Mouse (Mus musculus) left cerebral cortex, adult 9 months (tissue): ENCODE data around the gene Phf2.
"Not testable (repeated sequence)": the region's sequence is repeated elsewhere in the genome, so short reads cannot be mapped to it uniquely, and the experiment has no call there.

Experiments used
- DNase-seq, 2 experiments: peaks; one replicate each; pipeline ENCODE4 v3.0.0; 2022; ENCODE audit warnings: low spot score in 2 of 2

Gene Phf2

DNA sequence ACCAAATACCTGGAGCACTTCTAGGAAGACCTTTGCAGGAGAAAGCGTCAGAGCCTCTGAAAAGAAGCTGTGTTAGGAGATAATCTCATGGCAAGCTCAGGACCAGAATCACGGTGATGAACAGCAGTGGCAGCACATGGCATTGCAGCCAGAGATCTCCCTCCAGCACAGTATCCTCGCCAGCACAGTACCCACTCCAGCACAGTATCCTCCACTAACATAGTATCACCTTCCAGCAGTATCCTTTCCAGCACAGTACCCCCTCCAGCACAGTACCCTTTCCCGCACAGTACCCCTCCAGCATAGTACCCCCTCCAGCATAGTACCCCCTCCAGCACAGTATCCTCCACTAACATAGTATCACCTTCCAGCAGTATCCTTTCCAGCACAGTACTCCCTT lies 61.3 kb downstream of the Phf2 start:
- DNase-seq: not testable (repeated sequence)

DNA sequence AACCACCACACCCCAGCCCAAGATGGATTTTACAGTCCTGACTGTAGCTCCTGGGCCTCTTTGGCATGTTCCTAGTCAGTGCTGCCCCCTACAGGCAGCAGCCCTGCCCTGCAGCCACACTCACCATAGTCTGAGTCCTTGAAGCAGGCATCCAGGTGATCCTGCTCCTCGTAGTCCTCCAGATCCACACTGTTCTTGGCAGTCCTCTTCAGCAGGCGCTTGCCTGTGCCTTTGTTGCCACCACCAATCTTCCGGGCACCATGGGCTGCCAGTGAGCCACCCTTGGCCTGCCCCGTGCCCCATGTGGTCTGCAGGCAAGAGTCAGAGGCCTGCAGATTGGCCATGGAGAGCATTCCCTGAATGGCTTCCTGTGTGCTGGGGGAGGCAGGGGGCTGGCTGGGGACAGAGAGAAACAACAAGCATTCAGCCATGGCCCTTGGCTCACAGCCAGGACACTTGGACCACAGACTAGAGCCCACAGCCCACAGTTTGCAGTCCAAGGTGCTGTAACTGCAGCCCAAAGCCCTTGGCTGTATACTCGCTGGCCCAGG lies 63.4 kb downstream of the Phf2 start:
- peak in 1 of 2 experiments; percentile 72 for DNase-seq

DNA sequence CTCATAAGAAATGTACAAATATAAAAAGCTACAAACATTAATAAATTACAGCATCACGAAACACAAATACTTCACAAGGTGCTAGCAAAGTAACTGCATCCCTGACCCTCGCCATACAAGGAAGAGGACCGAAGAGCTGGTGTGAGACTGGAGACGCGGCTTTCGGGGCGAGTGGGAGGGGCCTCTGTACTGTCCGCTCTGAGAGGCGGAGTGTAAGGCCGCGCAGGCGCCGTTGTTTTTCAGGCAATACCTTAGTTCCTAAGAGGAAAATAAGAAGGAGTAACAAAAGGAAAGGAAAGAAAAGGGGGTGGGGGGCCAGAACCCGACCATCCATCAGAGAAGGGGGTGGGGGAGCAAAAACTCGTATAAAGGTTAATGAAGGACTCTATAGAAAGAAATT lies 68.7 kb downstream of the Phf2 start:
- no peak for DNase-seq

DNA sequence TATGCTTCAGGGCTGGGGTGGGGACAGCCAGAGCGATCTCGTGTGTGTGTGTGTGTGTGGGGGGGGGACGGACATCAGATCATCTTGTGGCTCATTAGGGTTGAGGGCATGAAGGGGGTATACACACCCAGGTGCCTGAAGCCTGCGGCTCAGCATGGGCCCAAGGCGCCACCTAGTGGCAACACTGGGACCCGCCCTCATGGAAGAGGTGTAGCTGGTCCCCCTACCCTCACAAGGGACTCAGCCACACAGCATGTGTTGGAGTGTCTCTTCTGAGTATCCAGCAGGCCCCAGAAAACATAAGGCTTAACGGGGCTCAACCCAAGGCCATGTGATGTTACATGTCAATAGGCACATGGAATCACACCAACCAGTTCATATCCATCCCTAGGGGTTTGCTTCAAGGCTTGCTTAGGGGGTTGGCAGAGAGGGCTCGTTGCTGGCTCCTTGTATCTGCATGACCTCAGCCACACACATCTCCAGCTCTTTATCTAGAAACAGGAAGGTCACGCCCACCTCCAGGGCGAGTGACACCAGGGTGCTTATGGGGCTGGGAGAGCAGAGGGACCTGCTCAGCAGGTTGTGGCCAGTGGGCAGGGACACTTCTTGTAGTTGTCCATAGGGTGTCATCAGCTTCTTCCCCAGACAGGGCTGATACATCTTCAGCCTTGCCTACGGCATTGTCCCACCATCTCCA lies 69.9 kb downstream of the Phf2 start:
- DNase-seq: peak in 1 of 2 experiments; percentile 59

DNA sequence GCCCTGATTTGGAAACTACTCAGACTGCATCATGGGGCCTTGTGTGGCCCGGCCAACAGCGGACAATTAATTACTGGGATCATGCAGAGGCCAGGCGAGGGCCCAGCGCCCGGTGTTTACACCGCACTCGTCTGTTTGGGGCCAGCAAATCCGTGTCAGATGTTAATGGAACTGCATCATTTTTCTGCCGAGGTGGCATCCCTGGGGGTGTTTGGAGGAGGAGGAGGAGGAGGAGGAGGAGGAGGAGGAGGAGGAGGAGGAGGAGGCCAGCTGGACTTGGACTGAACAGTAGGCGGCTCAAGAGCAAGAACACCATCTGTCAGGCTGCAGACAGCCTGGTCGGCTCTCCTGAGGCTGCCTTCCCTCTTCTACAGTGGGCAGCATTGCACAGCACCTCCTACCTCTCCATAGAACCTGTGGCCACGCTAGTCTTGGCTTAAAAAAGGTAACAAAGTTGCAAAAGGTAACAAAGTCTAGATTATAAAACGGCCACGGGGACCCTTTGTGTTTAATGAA lies 72.6 kb downstream of the Phf2 start:
- no peak for DNase-seq

DNA sequence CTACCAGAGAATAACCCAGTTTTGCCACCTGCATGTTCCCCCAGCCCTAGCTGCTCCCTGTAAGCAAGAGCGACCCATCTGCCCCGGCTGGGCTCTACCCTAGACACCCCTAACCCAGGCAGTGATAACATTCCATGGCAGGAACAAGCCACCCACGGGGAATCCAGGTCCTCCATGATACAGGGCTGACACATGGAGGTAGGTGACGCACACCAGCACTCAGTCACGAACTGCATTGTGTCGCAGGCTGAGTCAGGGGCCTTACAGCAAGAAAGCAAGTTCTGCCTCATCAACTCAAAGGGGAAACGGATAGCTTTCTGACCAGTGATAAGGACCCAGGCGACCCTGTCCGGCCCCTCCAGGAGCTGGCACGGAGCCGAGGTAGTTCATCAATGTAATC lies 74.0 kb downstream of the Phf2 start:
- DNase-seq: no peak

DNA sequence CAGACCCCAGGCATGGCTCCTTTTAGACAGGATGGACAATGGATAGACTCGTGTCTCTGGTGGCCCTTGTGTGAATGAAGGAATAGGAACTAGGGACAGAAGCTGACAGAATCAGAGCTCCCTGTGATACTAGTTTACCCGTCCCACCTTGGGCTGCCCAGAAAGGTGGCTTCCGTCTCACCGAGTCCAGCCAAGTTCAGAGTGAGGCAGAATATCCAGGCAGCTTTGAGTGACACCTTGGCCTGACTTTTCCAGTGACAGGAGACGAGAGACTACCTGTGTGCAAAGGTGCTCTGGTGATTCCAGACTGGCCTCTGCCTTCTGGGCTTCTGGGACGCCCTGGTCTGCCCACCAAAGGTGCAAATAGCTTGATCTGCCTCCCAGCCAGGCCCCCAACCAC lies 75.2 kb downstream of the Phf2 start:
- DNase-seq: no peak

DNA sequence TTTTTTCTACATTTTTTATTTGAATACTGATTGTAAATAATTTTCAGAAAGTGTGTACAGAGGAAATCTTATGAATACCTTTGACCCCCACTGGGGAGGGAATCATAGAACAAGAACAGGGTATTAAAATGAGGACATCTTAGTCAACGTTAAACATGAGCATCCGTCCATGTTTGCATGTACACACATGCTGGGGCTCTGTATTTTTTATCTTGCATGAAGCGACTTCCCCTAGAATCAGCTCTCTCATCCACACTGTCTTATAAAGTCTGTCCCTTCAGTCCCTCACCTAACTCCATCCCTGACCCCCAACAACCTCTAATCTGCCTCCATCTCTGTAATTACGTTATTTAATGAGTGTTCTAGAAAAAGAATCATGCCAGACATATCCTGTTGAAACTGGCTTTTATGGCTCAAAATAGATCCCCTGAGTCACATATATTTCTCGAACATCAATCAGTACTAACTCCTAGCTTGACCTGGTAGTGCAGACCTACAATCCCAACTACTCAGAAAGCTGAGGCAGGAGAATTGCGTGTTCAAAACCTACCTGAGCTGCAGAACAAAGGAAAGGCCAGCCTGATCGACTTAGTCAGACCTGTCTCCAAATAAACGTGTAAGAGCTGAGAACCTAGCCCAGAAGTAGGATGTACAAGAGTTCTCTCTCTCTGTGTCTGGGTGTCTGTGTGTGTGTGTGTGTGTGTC lies 86.2 kb downstream of the Phf2 start:
- DNase-seq: no peak

DNA sequence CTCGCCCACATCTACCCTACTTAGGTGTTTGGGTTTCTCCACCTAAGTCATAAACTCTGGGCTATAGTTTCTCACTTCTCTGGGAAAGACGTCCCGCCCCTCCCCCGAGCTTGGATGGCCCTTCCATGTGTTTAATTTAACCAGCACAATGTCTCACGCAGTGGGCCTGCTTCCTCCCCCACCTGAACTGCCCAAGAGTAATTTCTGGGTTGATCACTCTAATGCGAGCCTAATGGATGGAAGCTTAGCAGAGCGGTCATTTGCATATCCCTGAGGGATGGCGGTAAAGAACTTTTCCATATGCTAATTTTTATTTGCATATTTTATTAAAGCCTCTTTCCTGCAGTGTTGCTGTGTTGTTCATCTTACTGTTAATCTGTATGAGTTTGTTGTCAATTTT lies 86.8 kb downstream of the Phf2 start:
- no peak for DNase-seq

DNA sequence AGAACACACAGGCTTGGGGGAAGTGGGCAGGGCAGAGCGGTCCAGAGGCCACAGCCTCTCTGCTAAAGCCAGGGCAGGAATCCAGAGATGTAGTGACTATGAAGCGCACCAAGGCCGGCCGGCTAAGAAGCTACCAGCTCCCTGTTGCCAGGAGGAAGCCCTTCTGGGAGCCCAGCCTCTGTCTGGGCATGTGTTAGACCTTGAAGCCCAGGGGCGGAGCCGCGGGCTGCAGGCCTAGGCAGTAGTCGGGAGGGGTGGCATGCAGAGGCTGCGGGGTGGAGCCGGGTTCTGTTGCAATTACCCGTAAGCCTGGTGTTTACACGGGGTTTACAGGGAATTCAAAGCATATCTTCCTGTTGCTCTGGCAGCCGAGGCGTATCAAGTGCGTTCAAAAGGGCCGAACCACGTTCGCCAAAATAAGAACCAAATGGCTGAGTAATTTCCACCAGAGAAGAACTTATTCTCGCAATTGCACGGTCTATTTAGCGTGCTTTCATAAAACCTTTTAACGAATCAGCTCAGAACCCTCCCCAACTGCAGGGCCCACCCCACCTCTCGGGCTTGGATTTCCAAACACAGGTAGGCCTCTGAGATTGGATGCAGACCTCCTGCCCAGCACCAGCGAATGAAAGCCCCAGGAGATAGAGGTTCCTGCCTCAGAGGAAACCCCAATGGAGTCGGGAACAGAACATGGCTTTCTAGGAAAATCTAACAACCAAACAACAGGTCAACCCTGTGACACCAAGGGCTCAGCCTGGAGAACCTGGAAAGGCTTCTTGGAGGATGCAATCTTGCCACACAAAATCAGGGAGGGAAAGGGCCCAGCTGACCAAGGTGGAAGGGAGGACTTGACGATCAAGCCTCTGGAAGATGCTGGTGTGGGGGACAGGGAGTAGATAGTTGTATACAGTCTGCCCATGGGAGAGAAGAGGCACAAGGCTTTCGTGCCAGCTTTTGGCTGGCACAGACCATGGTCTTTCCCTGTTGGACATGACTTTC lies 87.9 kb downstream of the Phf2 start:
- no peak for DNase-seq

DNA sequence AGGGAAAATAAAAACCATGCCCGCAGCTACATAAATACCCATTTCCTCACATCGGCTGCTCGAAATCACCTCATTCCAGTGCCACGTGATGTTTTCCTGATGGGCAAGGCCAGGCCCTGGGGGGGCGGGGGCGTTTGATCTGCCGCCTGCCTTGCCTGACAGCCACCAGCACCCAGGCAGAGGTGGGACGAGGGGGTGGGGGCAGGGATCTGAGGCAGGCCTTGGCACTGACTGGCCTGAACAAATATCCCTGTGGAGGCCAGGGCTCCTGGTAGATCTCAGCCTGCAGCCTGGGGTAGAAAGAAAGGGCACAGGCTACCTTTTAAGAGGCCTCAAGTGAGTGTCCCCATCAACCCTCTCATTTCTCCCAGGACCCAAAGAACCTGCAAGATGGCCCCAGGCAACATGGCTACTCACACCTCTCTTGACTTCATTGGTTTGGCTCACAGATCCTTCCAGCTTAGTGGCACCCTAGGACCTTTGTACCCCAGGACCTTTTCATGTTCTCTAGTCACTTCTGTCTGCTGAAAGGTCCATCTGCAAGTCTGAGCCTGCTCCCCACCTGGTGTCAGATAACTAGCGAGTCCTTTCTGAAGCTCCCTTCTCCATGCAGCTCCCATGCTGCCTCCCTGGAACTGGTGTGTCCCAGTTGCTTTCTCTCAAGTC lies 90.4 kb downstream of the Phf2 start:
- DNase-seq: no peak

DNA sequence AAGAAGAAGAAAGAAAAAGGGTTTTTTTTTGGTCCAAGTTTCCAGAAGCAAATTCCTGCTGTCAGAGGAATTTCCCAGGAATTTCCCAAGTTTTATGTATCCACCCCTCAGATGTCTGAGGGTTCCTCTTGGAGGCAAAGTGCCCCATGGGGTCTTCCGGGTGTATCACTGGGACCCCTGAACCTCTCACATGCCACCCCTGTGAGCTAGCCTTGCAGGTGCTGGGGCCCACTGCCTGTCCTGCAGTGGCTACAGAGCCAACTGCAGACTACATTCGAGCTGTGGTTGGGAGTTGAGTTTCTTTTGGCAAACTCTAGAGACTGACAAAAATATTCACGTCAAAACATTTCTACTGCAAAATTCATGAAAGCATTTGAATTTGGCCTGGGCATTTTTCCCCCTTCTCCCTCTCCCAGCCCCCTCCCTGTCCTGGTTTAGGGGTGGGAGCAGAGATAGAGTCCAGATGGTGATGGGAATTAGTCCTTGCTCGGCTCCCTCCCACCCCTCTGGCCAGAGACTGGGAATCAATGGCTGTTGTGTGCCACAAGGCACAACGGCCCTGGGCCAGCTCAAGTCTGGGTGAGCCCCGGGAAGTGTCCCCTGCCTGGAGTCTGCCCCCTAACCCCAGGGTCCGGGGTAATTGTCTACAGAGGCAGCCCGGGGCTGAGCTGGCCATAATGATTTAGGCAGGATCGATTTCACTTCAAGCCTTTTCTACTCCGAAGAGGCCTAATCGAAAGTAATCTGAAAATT lies 91.2 kb downstream of the Phf2 start:
- DNase-seq: no peak

DNA sequence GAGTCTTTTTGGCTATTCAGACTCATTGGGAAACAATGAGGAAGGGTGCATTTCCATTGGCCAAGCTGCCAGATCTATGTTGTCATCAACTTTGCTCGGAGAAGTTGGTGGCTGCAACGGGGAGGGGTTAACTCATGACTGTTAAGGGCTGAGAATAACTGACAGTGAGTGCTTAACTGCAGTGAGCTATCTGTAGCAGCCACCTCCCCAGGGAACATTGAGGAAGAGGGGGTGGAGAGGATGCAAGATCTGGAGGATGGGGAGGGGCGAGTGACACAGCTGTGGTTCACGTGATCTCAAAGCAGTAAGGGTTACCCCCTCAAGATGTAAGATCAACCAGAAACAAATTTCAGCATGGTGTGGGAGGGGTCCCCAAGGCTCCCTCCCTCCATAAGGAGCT lies 92.8 kb downstream of the Phf2 start:
- no peak for DNase-seq

DNA sequence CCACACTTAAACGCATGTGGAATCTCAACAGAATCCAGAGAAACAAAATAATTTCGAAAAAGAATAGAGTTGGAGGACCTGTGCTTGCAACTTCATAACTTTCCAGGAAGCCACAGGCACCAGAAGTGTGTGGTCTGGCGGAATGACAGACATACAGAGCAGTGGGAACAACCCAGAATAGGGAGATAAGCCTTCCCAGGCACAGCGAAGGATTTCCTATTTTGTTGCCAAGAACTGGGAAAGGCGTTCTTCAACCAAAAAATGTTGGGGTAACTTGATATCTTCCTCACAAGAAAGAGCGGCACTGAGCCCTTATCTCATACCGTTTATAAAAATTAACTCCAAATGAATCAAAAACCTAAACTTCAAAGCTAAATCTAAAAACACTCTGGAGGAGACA lies 96.4 kb downstream of the Phf2 start:
- DNase-seq: no peak

DNA sequence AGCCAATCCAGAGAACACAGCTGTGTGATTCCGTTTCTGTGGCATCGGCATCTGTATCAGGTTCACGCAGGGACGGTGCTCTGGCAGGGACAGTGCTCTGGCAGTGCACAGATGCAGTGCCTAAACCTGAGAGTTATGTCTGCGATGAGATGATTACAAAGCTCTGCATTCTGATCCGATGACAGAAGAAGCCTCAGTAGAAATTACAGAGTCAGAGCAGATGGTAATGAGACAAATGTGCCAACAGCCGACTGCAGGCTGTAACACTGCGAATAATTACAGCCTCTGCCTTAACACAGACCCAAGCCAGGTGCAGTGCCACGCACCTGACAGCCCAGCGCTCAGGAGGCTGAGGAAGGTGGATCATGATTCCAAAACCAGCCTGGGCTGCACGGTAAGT lies 102.8 kb downstream of the Phf2 start:
- peak; percentile 3 to 6 for DNase-seq

DNA sequence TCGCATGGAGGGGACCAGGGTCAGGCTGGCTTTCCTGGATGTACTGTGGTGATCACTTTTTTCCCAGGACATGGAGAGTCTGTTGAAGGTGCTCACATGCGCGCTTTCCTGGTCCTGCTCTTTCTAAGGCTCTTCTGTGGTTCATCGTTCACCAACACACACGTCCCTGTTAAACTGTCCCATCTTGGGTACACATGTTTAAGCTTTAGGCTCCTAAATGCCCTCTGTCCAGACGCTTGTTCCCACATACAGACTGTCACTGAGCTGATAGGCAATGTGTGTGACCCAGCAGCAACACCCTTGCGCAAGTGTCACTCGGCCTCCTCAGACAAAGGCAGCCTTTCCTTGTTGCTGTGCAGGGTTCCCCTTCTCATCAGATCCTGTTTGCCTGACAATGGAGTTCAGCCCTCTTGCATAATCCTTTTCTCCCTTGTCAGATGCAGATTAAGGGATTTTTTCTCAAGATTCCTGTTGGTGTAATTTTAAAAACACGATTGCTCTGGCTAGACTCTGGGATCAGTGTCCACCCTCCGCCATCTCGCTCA lies 107.1 kb downstream of the Phf2 start:
- no peak for DNase-seq

DNA sequence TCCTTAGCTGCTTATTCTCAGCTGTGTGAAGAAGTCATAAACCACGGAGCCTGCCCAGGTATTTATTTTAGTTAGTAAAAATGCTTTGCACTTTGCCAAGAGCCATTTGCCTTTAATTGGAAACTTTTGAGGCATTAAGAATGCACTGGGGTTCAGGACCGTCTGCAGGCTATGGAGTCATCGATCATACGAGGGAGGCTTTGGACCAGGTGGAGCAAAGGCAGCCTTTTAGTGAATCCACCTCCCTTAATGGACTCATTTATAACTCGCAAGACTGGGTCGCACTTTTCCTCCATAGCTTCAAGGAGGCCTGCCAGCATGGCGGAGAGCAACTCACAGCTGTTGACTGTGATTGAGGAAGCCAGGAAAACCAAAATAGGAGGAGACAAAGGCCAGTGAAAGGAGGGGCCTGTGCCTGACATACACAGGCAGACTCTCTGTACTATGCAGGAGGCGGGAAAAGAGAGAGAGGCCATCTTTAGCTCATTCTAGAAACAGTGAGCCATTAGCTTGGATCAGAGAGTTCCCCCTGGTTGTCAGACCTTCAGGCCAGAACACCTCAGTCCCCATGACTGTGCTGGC lies 110.0 kb downstream of the Phf2 start:
- no peak for DNase-seq

DNA sequence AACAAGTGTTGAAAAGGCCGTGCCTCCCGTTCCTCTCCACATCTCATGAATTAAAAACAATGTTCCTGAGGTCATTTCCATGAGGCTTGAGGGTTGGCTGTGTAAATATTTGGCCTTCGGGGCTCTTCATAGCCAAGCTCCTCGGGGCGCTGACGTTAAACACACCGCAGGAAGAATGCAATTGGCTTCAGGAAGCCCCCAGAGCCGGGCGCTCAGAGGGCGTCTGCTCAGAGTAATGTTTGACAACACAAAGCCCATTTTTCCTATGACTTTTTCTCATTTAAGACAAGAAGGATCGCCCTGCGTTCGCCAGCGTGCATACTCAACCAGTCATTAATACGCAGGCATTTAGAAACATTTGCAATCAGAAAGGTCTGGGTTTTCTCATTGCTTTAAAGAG lies 114.2 kb downstream of the Phf2 start:
- DNase-seq: no peak
